Mouse (Mus musculus) ES-Bruce4 (cell line): ENCODE measurements at regions not wholly inside any gene's neighbourhood (a gene's known extent, or its start where the extent isn't known, plus 50 kb on each side); places are given as distances from the start of the nearest gene placed in this dataset.

Experiments
- CTCF ChIP-seq: IDR thresholded peaks from one replicate; pipeline ENCODE4 v1.8.1; 2011; ENCODE audit warnings: low read depth, low read length
- EP300 ChIP-seq: IDR thresholded peaks from 2 replicates; pipeline ENCODE4 v1.6.1; 2011; ENCODE audit warnings: low read depth, low read length; ENCODE audit not compliant: insufficient read depth
- POLR2A ChIP-seq: IDR thresholded peaks from one replicate; pipeline ENCODE4 v1.8.1; 2011; ENCODE audit warnings: low read length; ENCODE audit not compliant: insufficient read depth

- TF ChIP-seq CTCF: no peak
- no peak for TF ChIP-seq EP300
- TF ChIP-seq POLR2A: no peak
These were observed 1298.5 kb upstream of the Dsel start for GRCm38 (mm10) chr1:113163173-113163572.
